Mouse (Mus musculus): ENCODE results near the gene Mpv17l2. TPM values are rescaled to one million over a fixed set of nuclear protein-coding genes. Genes with fewer than 3 reads are reported as not detected.

The Mpv17l2 gene
- polyA plus RNA-seq, 1 experiment from 2014 or later: 54.5 TPM

- H3K4me1 ChIP-seq (replicated peaks): peaks cover 27% of the 10 kb centered on the region
- 0 out of 2 replicates have a peak overlapping the region, but pooled peaks have one; percentile 22 for H3K9ac ChIP-seq
- peak overlapping the region; percentile 5; the same call in 1 of the 2 replicates for H3K4me3 ChIP-seq
- 0 out of 2 replicates have a peak overlapping the region, but pooled peaks have one; percentile 20 for H3K4me2 ChIP-seq
- H3K27me3 ChIP-seq: peaks cover 9% of the 10 kb centered on the region; the same call in 1 of the 2 replicates
- 13% methylated on average over 30 of the region's 30 CpGs for WGBS
- H3K9me3 ChIP-seq: no peaks in the 10 kb centered on the region
- peaks cover 64% of the 10 kb centered on the region for H3K36me3 ChIP-seq
- no peak for ATAC-seq (ENCODE audit: low read depth)
- H3K27ac ChIP-seq (replicated peaks): no peak overlapping the region
These were observed 27.4 kb upstream of the Mpv17l2 start for GRCm38 (mm10) chr8:70787941-70788667.

- H3K4me2 ChIP-seq: no peak overlapping the region
- peaks cover 19% of the 10 kb centered on the region for H3K4me1 ChIP-seq (replicated peaks)
- peaks cover 72% of the 10 kb centered on the region for H3K36me3 ChIP-seq
These were observed 26.3 kb upstream of the Mpv17l2 start for GRCm38 (mm10) chr8:70787051-70787445.

GRCm38 (mm10) chr8:70786291-70787050 lies 25.7 kb upstream of the Mpv17l2 start:
- H3K36me3 ChIP-seq: peaks cover 78% of the 10 kb centered on the region
- no peak overlapping the region for H3K27ac ChIP-seq (replicated peaks)
- peaks cover 9% of the 10 kb centered on the region; the same call in 1 of the 2 replicates for H3K27me3 ChIP-seq
- no peaks in the 10 kb centered on the region for H3K9me3 ChIP-seq
- H3K9ac ChIP-seq: no peak overlapping the region
- peaks cover 13% of the 10 kb centered on the region for H3K4me1 ChIP-seq (replicated peaks)
- WGBS: 83% methylated on average over 25 of the region's 25 CpGs
- no peak overlapping the region for H3K4me3 ChIP-seq
- no peak overlapping the region for H3K4me2 ChIP-seq
- ATAC-seq (ENCODE audit: low read depth): no peak

More at GRCm38 (mm10) chr8:70787051-70787445, 26.3 kb upstream of the Mpv17l2 start:
- H3K4me3 ChIP-seq: no peak overlapping the region
- H3K9me3 ChIP-seq: no peaks in the 10 kb centered on the region
- no peak overlapping the region for H3K27ac ChIP-seq (replicated peaks)
- ATAC-seq (ENCODE audit: low read depth): no peak
- H3K9ac ChIP-seq: no peak overlapping the region
- peaks cover 9% of the 10 kb centered on the region; the same call in 1 of the 2 replicates for H3K27me3 ChIP-seq
- 87% methylated on average over 3 of the region's 3 CpGs for WGBS

- Histone ChIP-seq H3K9ac (no peak overlapping the region), H3K27me3 (no peaks in the 10 kb centered on the region), H3K9me3 (no peaks in the 10 kb centered on the region), H3K4me1 (replicated peaks) (peaks cover 23% of the 10 kb centered on the region), H3K4me2 (no peak overlapping the region), H3K4me3 (no peak overlapping the region), H3K27ac (replicated peaks) (no peak overlapping the region), H3K36me3 (peaks cover 65% of the 10 kb centered on the region)
- ATAC-seq (ENCODE audit: low read depth): no peak
- WGBS: 83% methylated on average over 11 of the region's 11 CpGs
These were observed 19.3 kb upstream of the Mpv17l2 start for GRCm38 (mm10) chr8:70780093-70780492.

GRCm38 (mm10) chr8:70776496-70777444 lies 16.0 kb upstream of the Mpv17l2 start, which contains the start of gene Pik3r2:
Gene Pik3r2 (minus strand): TSS chr8:70776713.
- H3K4me1 ChIP-seq (replicated peaks): peaks cover 49% of the 10 kb centered on the region
- peak within 1 kb of the TSS; percentile 94 for H3K9ac ChIP-seq
- peak within 1 kb of the TSS; percentile 97 for H3K27ac ChIP-seq (replicated peaks)
- H3K9me3 ChIP-seq: no peaks in the 10 kb centered on the region
- H3K4me3 ChIP-seq: peak within 1 kb of the TSS; percentile 85
- peaks cover 66% of the 10 kb centered on the region for H3K36me3 ChIP-seq
- WGBS: under 1% methylated on average over 94 of the region's 94 CpGs
- ATAC-seq (ENCODE audit: low read depth): peak; percentile 93
- peak within 1 kb of the TSS; percentile 93 for H3K4me2 ChIP-seq
- H3K27me3 ChIP-seq: no peaks in the 10 kb centered on the region

- H3K27me3 ChIP-seq: no peaks in the 10 kb centered on the region
- H3K36me3 ChIP-seq: peaks cover 66% of the 10 kb centered on the region
- peak overlapping the region; percentile 94 for H3K9ac ChIP-seq
- 2% methylated on average over 34 of the region's 34 CpGs for WGBS
- peak overlapping the region; percentile 93 for H3K4me2 ChIP-seq
- no peaks in the 10 kb centered on the region for H3K9me3 ChIP-seq
- H3K27ac ChIP-seq (replicated peaks): peak overlapping the region; percentile 97
- ATAC-seq (ENCODE audit: low read depth): no peak; the same call in 1 of the 2 replicates
- H3K4me3 ChIP-seq: peak overlapping the region; percentile 85
- peaks cover 49% of the 10 kb centered on the region for H3K4me1 ChIP-seq (replicated peaks)
These were observed 15.2 kb upstream of the Mpv17l2 start for GRCm38 (mm10) chr8:70775851-70776495.

- Histone ChIP-seq H3K4me3 (peak overlapping the region; percentile 85), H3K27ac (replicated peaks) (no peak overlapping the region), H3K36me3 (peaks cover 66% of the 10 kb centered on the region), H3K4me2 (peak overlapping the region; percentile 93), H3K4me1 (replicated peaks) (peaks cover 49% of the 10 kb centered on the region), H3K9ac (peak overlapping the region; percentile 94), H3K27me3 (no peaks in the 10 kb centered on the region), H3K9me3 (no peaks in the 10 kb centered on the region)
- ATAC-seq (ENCODE audit: low read depth): no peak
- WGBS: 82% methylated on average over 5 of the region's 5 CpGs
These were observed 14.5 kb upstream of the Mpv17l2 start for GRCm38 (mm10) chr8:70775227-70775626.

- H3K36me3 ChIP-seq: peaks cover 66% of the 10 kb centered on the region
These were observed 14.0 kb upstream of the Mpv17l2 start for GRCm38 (mm10) chr8:70774740-70775139.

GRCm38 (mm10) chr8:70773833-70774232 lies 13.1 kb upstream of the Mpv17l2 start:
- H3K27ac ChIP-seq (replicated peaks): peak overlapping the region; percentile 77
- H3K9ac ChIP-seq: peak overlapping the region; percentile 94
- H3K36me3 ChIP-seq: peaks cover 64% of the 10 kb centered on the region
- peak overlapping the region; percentile 93 for H3K4me2 ChIP-seq
- H3K4me3 ChIP-seq: 0 out of 2 replicates have a peak overlapping the region, but pooled peaks have one; percentile 85
- no peaks in the 10 kb centered on the region for H3K9me3 ChIP-seq
- no peak for ATAC-seq (ENCODE audit: low read depth)
- peaks cover 55% of the 10 kb centered on the region for H3K4me1 ChIP-seq (replicated peaks)
- 56% methylated on average over 9 of the region's 9 CpGs for WGBS
- H3K27me3 ChIP-seq: no peaks in the 10 kb centered on the region

More at GRCm38 (mm10) chr8:70774740-70775139, 14.0 kb upstream of the Mpv17l2 start:
- no peaks in the 10 kb centered on the region for H3K9me3 ChIP-seq
- WGBS: 91% methylated on average over 18 of the region's 18 CpGs
- no peak for ATAC-seq (ENCODE audit: low read depth)
- H3K27me3 ChIP-seq: no peaks in the 10 kb centered on the region
- peak overlapping the region; percentile 93 for H3K4me2 ChIP-seq
- H3K27ac ChIP-seq (replicated peaks): peak overlapping the region; percentile 77
- peaks cover 52% of the 10 kb centered on the region for H3K4me1 ChIP-seq (replicated peaks)
- H3K9ac ChIP-seq: peak overlapping the region; percentile 94
- peak overlapping the region; percentile 85 for H3K4me3 ChIP-seq

GRCm38 (mm10) chr8:70773410-70773809 lies 12.7 kb upstream of the Mpv17l2 start:
- no peak for ATAC-seq (ENCODE audit: low read depth)
- Histone ChIP-seq H3K36me3 (peaks cover 64% of the 10 kb centered on the region), H3K9ac (peak overlapping the region; percentile 94), H3K4me3 (no peak overlapping the region; the same call in 1 of the 2 replicates), H3K4me2 (peak overlapping the region; percentile 93), H3K9me3 (no peaks in the 10 kb centered on the region), H3K27ac (replicated peaks) (peak overlapping the region; percentile 77), H3K4me1 (replicated peaks) (peaks cover 52% of the 10 kb centered on the region), H3K27me3 (no peaks in the 10 kb centered on the region)
- WGBS: 81% methylated on average over 5 of the region's 5 CpGs

- H3K9ac ChIP-seq: peak overlapping the region; percentile 94; the same call in 1 of the 2 replicates
- no peak overlapping the region for H3K4me3 ChIP-seq
- peaks cover 46% of the 10 kb centered on the region for H3K4me1 ChIP-seq (replicated peaks)
- no peak for ATAC-seq (ENCODE audit: low read depth)
- 91% methylated on average over 9 of the region's 9 CpGs for WGBS
- H3K36me3 ChIP-seq: peaks cover 67% of the 10 kb centered on the region
- H3K27me3 ChIP-seq: no peaks in the 10 kb centered on the region
- H3K9me3 ChIP-seq: no peaks in the 10 kb centered on the region
- H3K27ac ChIP-seq (replicated peaks): peak overlapping the region; percentile 77
- H3K4me2 ChIP-seq: no peak overlapping the region
These were observed 12.1 kb upstream of the Mpv17l2 start for GRCm38 (mm10) chr8:70772890-70773289.
